Mouse (Mus musculus) ES-E14 (cell line): ENCODE data around the gene Znrd1. TPM values are rescaled to one million over a fixed set of nuclear protein-coding genes. Genes with fewer than 3 reads are reported as not detected.

Experiments
- DNase-seq: peaks from one replicate; pipeline ENCODE4 v3.0.0-alpha.2; 2013; ENCODE audit warnings: low read depth, low spot score
- H3K27ac ChIP-seq: 2 replicates; pipeline ENCODE4 v1.5.1; 2012; ENCODE audit warnings: low read depth, mild to moderate bottlenecking, low read length, moderate library complexity, mixed read lengths; ENCODE audit not compliant: poor library complexity, insufficient read depth, severe bottlenecking
- H3K36me3 ChIP-seq: 2 replicates; pipeline ENCODE4 v1.6.1; 2012; ENCODE audit warnings: mild to moderate bottlenecking, low read length, moderate library complexity, mixed read lengths; ENCODE audit not compliant: control insufficient read depth, poor library complexity, insufficient read depth, severe bottlenecking
- H3K4me1 ChIP-seq, 2 experiments: fragments of 150-350 bp in 1 of 2; sonication (generic) in 1 of 2; 2 replicates each; pipeline ENCODE4 v1.6.1; 2012; ENCODE audit warnings: low read length in 2 of 2, mild to moderate bottlenecking in 1 of 2, mixed read lengths in 1 of 2; ENCODE audit not compliant: control insufficient read depth in 2 of 2, insufficient read depth in 2 of 2, poor library complexity in 1 of 2
- H3K4me3 ChIP-seq, 2 experiments: fragments of 150-350 bp in 1 of 2; sonication (generic) in 1 of 2; 2 replicates each; pipeline ENCODE4 v1.5.1; 2012; ENCODE audit warnings: low read length in 2 of 2, low read depth in 1 of 2, mild to moderate bottlenecking in 1 of 2, mixed read lengths in 1 of 2; ENCODE audit not compliant: insufficient read depth in 1 of 2, poor library complexity in 1 of 2, severe bottlenecking in 1 of 2
- H3K9ac ChIP-seq: 2 replicates; pipeline ENCODE4 v1.6.1; 2012; ENCODE audit warnings: low read depth, mild to moderate bottlenecking, low read length, mixed read lengths; ENCODE audit not compliant: poor library complexity, insufficient read depth, severe bottlenecking
- H3K9me3 ChIP-seq: fragments of 150-350 bp; sonication (generic); 2 replicates; pipeline ENCODE4 v1.6.1; 2012; ENCODE audit warnings: low read depth, mild to moderate bottlenecking, low read length; ENCODE audit not compliant: control insufficient read depth, insufficient read depth
- CHD2 ChIP-seq: IDR thresholded peaks from 2 replicates; pipeline ENCODE4 v1.6.1; 2014; ENCODE audit warnings: mild to moderate bottlenecking, low read depth, low read length, inconsistent platforms
- HCFC1 ChIP-seq: IDR thresholded peaks from 2 replicates; pipeline ENCODE4 v1.6.1; 2012; ENCODE audit warnings: low read length, inconsistent platforms, borderline replicate concordance; ENCODE audit not compliant: insufficient read depth
- MAFK ChIP-seq: IDR thresholded peaks from 2 replicates; pipeline ENCODE4 v1.6.1; 2014; ENCODE audit warnings: mild to moderate bottlenecking, low read depth, low read length, inconsistent platforms; ENCODE audit not compliant: insufficient read depth
- ZC3H11A ChIP-seq: IDR thresholded peaks from 2 replicates; pipeline ENCODE4 v1.6.1; 2012; ENCODE audit warnings: low read depth, mild to moderate bottlenecking, inconsistent platforms, low read length, borderline replicate concordance
- ZNF384 ChIP-seq: IDR thresholded peaks from 2 replicates; pipeline ENCODE4 v1.6.1; 2012; ENCODE audit warnings: low read depth, low read length, inconsistent platforms
- in situ Hi-C, 2 experiments: fragments of 600-800 bp; cut with MboI; formaldehyde crosslinking; loops; one replicate each; pipeline ENCODE4 v1.15.1; 2025; ENCODE audit warnings: low sequenced_read_pairs in 2 of 2, inconsistent platforms in 1 of 2; ENCODE audit not compliant: unreplicated experiment in 2 of 2
- total RNA-seq: library from RNA; depleted of rRNA; stranded (reverse); fragments of 300-350 nt; gene quantifications from 2 replicates; pipeline ENCODE4 v1.2.3, GENCODE M21; 2012

Gene Znrd1
- total RNA-seq, 1 experiment: 81.0 TPM

DNA sequence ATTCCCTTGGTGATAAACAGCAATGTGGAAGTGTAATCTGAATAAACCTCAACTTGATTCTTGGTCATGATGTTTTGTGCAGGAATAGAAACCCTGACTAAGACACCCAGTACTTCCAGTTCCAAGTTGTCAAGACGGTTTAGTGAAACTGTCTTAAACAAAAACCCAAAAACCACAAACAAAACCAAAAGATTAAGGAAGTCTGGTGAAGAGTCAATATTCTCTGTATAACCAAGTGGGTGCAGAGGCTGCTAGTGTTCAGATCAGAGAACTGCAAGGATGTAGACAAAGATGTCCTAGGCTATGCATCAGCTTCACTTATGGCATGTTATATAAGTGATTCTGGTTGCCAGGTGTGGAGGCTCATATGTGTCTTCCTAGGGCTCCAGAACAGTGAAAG lies 8.5 kb upstream of the Znrd1 start:
- Histone ChIP-seq H3K36me3 (peaks cover 13% of the 10 kb centered on the region), H3K4me1 (peaks cover 5 to 8% of the 10 kb centered on the region in 2 experiments; a peak in 2 of 4 replicates), H3K27ac (no peak overlapping the region), H3K9ac (no peak overlapping the region), H3K4me3 (no peak overlapping the region), H3K9me3 (no peaks in the 10 kb centered on the region)
- DNase-seq: no peak
- in situ Hi-C loops: no loop called here
- no peak for TF ChIP-seq ZNF384
- no peak for TF ChIP-seq HCFC1
- TF ChIP-seq MAFK: no peak
- no peak for TF ChIP-seq ZC3H11A
- TF ChIP-seq CHD2: no peak

DNA sequence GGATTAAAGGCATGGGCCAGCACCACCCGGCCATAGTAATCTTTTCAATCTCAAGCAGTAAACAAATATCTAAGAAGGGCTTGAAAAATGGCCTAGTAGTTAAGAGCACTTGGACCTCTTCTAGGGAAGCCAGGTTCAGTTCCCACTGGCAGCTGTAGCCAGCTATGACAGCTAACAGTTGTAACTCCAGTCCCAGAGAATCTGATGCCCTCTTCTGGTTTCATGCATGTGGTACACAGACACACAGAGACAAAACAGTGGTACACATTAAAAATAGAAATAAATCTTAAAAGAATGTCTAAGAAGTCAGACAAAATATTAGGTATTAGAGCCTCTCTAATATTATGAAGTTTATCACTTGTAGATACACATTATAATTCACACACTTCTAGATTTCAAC lies 2.8 kb upstream of the Znrd1 start:
- no peak for DNase-seq
- H3K36me3 ChIP-seq: no peaks in the 10 kb centered on the region; the same call in 1 of the 2 replicates
- peaks cover 2 to 4% of the 10 kb centered on the region in 2 experiments; a peak in 1 of 4 replicates for H3K4me1 ChIP-seq
- in situ Hi-C loops: no loop called here
- no peaks in the 10 kb centered on the region for H3K9me3 ChIP-seq
- H3K9ac ChIP-seq: no peak overlapping the region
- H3K4me3 ChIP-seq: no peak overlapping the region
- no peak overlapping the region for H3K27ac ChIP-seq
- TF ChIP-seq CHD2: no peak
- TF ChIP-seq MAFK: no peak
- TF ChIP-seq ZC3H11A: no peak
- no peak for TF ChIP-seq HCFC1
- TF ChIP-seq ZNF384: no peak

DNA sequence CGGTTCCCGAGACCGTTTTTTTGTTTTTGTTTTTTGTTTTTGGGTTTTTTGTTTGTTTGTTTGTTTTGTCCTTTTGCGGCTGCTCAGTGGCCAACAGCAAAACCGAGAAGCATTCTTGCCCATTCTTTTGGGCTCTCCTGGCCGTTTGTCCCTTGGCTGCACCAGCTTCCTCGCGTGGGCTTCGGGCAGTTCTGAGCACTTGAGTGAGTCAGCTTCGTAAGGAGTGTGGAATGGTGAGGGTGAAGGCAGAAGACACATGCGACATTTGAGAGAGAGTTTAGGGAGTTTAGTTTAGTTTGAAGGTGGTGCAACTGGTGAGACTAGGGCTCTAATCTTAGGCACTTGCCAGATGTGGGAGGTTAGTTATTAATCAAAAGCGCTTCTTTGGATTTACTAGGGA lies 525 bp upstream of the Znrd1 start:
- DNase-seq: no peak
- peak overlapping the region; percentile 85 to 88 for H3K4me3 ChIP-seq
- peak overlapping the region; percentile 85 for H3K9ac ChIP-seq
- in situ Hi-C loops: no loop called here
- H3K4me1 ChIP-seq: peaks cover 2 to 4% of the 10 kb centered on the region in 2 experiments; a peak in 1 of 4 replicates
- H3K9me3 ChIP-seq: no peaks in the 10 kb centered on the region
- no peak for TF ChIP-seq HCFC1
- peak overlapping the region; percentile 32 for H3K27ac ChIP-seq
- H3K36me3 ChIP-seq: no peaks in the 10 kb centered on the region

DNA sequence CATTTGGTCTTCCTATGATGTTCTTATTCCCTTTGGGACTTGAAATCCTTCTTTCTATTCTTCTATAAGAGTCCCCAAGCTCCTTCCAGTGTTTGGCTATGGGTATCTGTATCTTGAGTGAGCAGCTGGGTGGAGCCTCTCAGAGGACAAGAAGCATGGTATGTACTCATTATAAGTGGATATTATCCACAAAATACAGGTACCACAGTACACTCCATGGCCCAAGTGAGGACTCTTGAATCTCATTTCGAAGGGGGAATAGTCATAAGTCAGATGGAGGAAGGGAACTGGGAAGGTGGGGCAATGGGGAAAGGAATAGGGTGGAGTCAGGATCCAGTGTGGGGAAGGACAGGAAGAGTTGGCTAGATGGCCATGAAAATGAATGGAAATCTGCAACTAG lies 5.3 kb downstream of the Znrd1 start:
- no peak overlapping the region for H3K4me3 ChIP-seq
- no peak overlapping the region for H3K9ac ChIP-seq
- H3K9me3 ChIP-seq: no peaks in the 10 kb centered on the region
- peaks cover 2 to 5% of the 10 kb centered on the region in 2 experiments; a peak in 2 of 4 replicates for H3K4me1 ChIP-seq
- in situ Hi-C loops: no loop called here
- TF ChIP-seq MAFK (no peak), ZNF384 (no peak), ZC3H11A (no peak), CHD2 (no peak), HCFC1 (no peak)
- H3K36me3 ChIP-seq: peaks cover 6% of the 10 kb centered on the region
- no peak overlapping the region for H3K27ac ChIP-seq
- DNase-seq: no peak

DNA sequence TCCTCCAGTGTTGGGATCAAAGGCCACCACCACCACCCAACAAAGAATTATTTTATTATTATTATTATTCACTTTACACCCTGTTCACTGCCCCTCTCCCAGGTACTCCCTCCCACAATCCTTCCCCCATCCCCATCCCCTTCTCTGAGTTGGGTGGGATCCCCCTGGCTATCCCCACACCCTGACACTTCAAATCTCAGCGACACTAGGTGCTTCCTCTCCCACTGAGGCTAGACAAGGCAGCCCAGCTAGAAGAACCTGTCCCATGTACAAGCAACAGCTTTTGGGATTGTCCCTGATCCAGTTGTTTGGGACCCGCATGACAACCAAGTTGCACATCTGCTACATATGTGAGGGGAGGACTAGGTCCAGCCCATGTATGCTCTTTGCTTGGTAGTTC lies 5.7 kb downstream of the Znrd1 start:
- Histone ChIP-seq H3K36me3 (peaks cover 6% of the 10 kb centered on the region), H3K4me1 (peaks cover 2 to 5% of the 10 kb centered on the region in 2 experiments; a peak in 2 of 4 replicates), H3K27ac (no peak overlapping the region), H3K9me3 (no peaks in the 10 kb centered on the region), H3K9ac (no peak overlapping the region), H3K4me3 (no peak overlapping the region)
- in situ Hi-C loops: no loop called here
- DNase-seq: no peak
- TF ChIP-seq HCFC1 (no peak), MAFK (no peak), CHD2 (no peak), ZNF384 (no peak), ZC3H11A (no peak)
